Mouse (Mus musculus): ENCODE measurements at regions not wholly inside any gene's neighbourhood (a gene's known extent, or its start where the extent isn't known, plus 50 kb on each side); places are given as distances from the start of the nearest gene placed in this dataset.

DNA sequence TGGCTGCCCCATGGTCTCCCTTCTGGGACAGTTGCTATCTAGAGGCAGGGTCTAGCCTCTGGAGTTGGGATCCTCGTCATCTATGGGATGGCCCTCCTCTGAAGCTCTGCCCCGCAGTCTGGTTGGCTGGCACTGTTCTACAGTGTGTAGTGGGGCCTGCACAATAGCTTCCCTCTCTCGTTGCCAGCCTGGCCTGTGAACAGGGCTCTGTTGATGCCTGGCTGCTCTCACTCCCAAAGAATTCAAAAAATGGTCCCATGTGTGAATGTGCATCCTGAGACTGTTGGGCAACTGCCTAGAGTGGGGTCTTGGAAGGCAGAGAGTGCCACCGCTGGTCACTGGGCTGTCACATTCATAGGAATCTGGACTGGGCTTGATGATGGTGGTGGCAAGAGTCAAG, 53.8 kb upstream of the Ccnd1 start:
- no peak for DNase-seq (ENCODE audit: low spot score)

GRCm38 (mm10) chr7:144991760-144992159, 52.0 kb upstream of the Ccnd1 start:
- DNase-seq (ENCODE audit: low spot score), result no peak
